Mouse (Mus musculus): ENCODE results near the gene Katnal1. TPM values are rescaled to one million over a fixed set of nuclear protein-coding genes. Genes with fewer than 3 reads are reported as not detected.

Katnal1 gene
- polyA plus RNA-seq, 2 experiments: 5.1 to 7.6 TPM

- Histone ChIP-seq H3K9me3 (ENCODE audit: control insufficient read depth, low read length) (peaks cover 3% of the 10 kb centered on the region; the same call in 1 of the 2 replicates), H3K36me3 (replicated peaks; ENCODE audit: control insufficient read depth, insufficient read depth, low read depth) (peaks cover 8% of the 10 kb centered on the region), H3K4me3 (ENCODE audit: insufficient read depth in 1 of 2, low read depth in 2 of 2, low read length in 2 of 2) (no peak overlapping the region), H3K9ac (replicated peaks) (no peak overlapping the region), H3K27me3 (ENCODE audit: control insufficient read depth, insufficient read depth, low read length) (no peaks in the 10 kb centered on the region), H3K4me1 (replicated peaks; ENCODE audit: control insufficient read depth in 2 of 2, insufficient read depth in 2 of 2, low read length in 1 of 2) (peaks cover 27 to 32% of the 10 kb centered on the region in 2 experiments), H3K27ac (no peak overlapping the region), H3K4me2 (ENCODE audit: low read depth) (no peak overlapping the region)
- no peak for TF ChIP-seq CTCF (IDR thresholded peaks at IDR 0.05; ENCODE audit: low read depth)
- no peak for TF ChIP-seq EP300 (IDR thresholded peaks at IDR 0.05; ENCODE audit: low read depth)
- no peak for DNase-seq (ENCODE audit: low read depth in 3 of 3, low spot score in 3 of 3)
- no peak for ATAC-seq (ENCODE audit: insufficient read depth)
- 80% methylated on average over 4 of the region's 4 CpGs for WGBS (ENCODE audit: insufficient replicate concordance)
Measured at GRCm38 (mm10) chr5:148910066-148910465, 19.1 kb downstream of the Katnal1 start.

- H3K4me2 ChIP-seq (ENCODE audit: low read depth): no peak overlapping the region
- WGBS (ENCODE audit: insufficient replicate concordance): 70% methylated on average over 6 of the region's 6 CpGs
- peaks cover 3% of the 10 kb centered on the region; the same call in 1 of the 2 replicates for H3K9me3 ChIP-seq (ENCODE audit: control insufficient read depth, low read length)
- H3K27ac ChIP-seq: no peak overlapping the region
- H3K4me1 ChIP-seq (replicated peaks; ENCODE audit: control insufficient read depth in 2 of 2, insufficient read depth in 2 of 2, low read length in 1 of 2): peaks cover 27 to 32% of the 10 kb centered on the region in 2 experiments
- peaks cover 8% of the 10 kb centered on the region for H3K36me3 ChIP-seq (replicated peaks; ENCODE audit: control insufficient read depth, insufficient read depth, low read depth)
- no peak overlapping the region for H3K9ac ChIP-seq (replicated peaks)
- H3K4me3 ChIP-seq (ENCODE audit: insufficient read depth in 1 of 2, low read depth in 2 of 2, low read length in 2 of 2): no peak overlapping the region
- TF ChIP-seq EP300 (IDR thresholded peaks at IDR 0.05; ENCODE audit: low read depth): no peak
- peak; percentile 38 for TF ChIP-seq CTCF (IDR thresholded peaks at IDR 0.05; ENCODE audit: low read depth)
- no peaks in the 10 kb centered on the region for H3K27me3 ChIP-seq (ENCODE audit: control insufficient read depth, insufficient read depth, low read length)
- no peak for ATAC-seq (ENCODE audit: insufficient read depth)
- no peak for DNase-seq (ENCODE audit: low read depth in 3 of 3, low spot score in 3 of 3)
Measured at GRCm38 (mm10) chr5:148909402-148909801, 19.7 kb downstream of the Katnal1 start.

GRCm38 (mm10) chr5:148909057-148909395, 20.1 kb downstream of the Katnal1 start:
- 46% methylated on average over 7 of the region's 7 CpGs for WGBS (ENCODE audit: insufficient replicate concordance)
- Histone ChIP-seq H3K4me3 (ENCODE audit: insufficient read depth in 1 of 2, low read depth in 2 of 2, low read length in 2 of 2) (no peak overlapping the region), H3K9me3 (ENCODE audit: control insufficient read depth, low read length) (peaks cover 3% of the 10 kb centered on the region; the same call in 1 of the 2 replicates), H3K4me2 (ENCODE audit: low read depth) (no peak overlapping the region), H3K9ac (replicated peaks) (no peak overlapping the region), H3K4me1 (replicated peaks; ENCODE audit: control insufficient read depth in 2 of 2, insufficient read depth in 2 of 2, low read length in 1 of 2) (peaks cover 27 to 36% of the 10 kb centered on the region in 2 experiments), H3K36me3 (replicated peaks; ENCODE audit: control insufficient read depth, insufficient read depth, low read depth) (peaks cover 11% of the 10 kb centered on the region), H3K27me3 (ENCODE audit: control insufficient read depth, insufficient read depth, low read length) (no peaks in the 10 kb centered on the region), H3K27ac (no peak overlapping the region)
- TF ChIP-seq EP300 (IDR thresholded peaks at IDR 0.05; ENCODE audit: low read depth) (no peak), CTCF (IDR thresholded peaks at IDR 0.05; ENCODE audit: low read depth) (0 out of 2 replicates have a peak, but pooled peaks have one; percentile 20)
- ATAC-seq (ENCODE audit: insufficient read depth): no peak
- DNase-seq (ENCODE audit: low read depth in 3 of 3, low spot score in 3 of 3): no peak

DNA sequence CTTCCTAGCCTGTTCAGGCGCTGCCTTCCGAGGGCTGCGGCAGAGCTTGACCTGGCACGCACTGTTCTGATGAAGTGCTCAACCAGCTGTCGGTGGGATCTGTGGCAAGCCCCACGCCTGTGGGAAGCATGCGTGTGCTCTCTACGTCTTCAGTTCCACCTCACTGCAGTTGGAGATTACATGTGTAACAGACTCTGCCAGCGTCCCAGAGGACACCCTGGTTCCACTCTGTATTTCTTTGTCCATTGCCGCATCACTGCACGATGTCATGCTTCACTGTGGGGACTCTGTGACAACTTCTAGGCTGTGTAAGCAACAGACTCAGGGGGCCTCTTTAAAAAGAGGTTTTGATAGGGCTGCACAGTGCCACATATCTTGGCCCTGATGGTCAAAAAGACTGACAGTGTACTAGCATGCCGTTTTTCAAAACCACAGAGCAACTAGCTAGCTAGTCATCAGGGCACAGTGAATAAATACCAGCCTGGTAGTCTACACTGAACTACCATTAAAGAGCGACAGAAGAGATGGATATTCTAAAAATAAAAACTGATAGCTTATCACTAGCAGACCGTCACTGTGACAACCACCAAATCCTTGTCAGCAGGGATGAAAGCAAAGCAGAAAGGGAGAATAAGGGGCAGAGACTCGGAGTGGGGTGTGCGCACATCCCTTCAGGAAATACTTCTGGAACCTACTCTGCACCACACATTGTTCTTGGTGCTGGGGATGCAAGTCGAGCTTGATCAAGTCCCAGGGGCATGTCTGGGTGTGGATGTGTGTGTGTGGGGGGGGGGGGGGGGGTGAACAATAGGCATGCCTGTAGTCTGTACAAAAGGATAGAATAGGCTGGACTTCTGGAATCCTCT, 20.7 kb downstream of the Katnal1 start:
- 46% methylated on average over 17 of the region's 17 CpGs for whole genome bisulfite sequencing (ENCODE audit: insufficient replicate concordance)
- Histone ChIP-seq H3K27me3 (ENCODE audit: control insufficient read depth, insufficient read depth, low read length) (no peaks in the 10 kb centered on the region), H3K9ac (replicated peaks) (no peak overlapping the region), H3K4me3 (ENCODE audit: insufficient read depth in 1 of 2, low read depth in 2 of 2, low read length in 2 of 2) (no peak overlapping the region), H3K4me2 (ENCODE audit: low read depth) (no peak overlapping the region; the same call in 1 of the 2 replicates), H3K27ac (no peak overlapping the region), H3K9me3 (ENCODE audit: control insufficient read depth, low read length) (0 out of 2 replicates have a peak, but pooled peaks cover under 1% of the 10 kb centered on the region), H3K36me3 (replicated peaks; ENCODE audit: control insufficient read depth, insufficient read depth, low read depth) (peaks cover 9% of the 10 kb centered on the region), H3K4me1 (replicated peaks; ENCODE audit: control insufficient read depth in 2 of 2, insufficient read depth in 2 of 2, low read length in 1 of 2) (peaks cover 27 to 39% of the 10 kb centered on the region in 2 experiments)
- ATAC-seq (ENCODE audit: insufficient read depth) (peak; percentile 21; the same call in 1 of the 2 replicates), DNase-seq (ENCODE audit: low read depth in 3 of 3, low spot score in 3 of 3) (no peak)
- TF ChIP-seq EP300 (IDR thresholded peaks at IDR 0.05; ENCODE audit: low read depth): no peak

- H3K36me3 ChIP-seq (replicated peaks; ENCODE audit: control insufficient read depth, insufficient read depth, low read depth): peaks cover 5% of the 10 kb centered on the region
- peak; percentile 59; the same call in 1 of the 2 replicates for ATAC-seq (ENCODE audit: insufficient read depth)
- no peak overlapping the region for H3K4me3 ChIP-seq (ENCODE audit: insufficient read depth in 1 of 2, low read depth in 2 of 2, low read length in 2 of 2)
- no peak overlapping the region for H3K27ac ChIP-seq
- no peak overlapping the region; the same call in 1 of the 2 replicates for H3K9ac ChIP-seq (replicated peaks)
- H3K27me3 ChIP-seq (ENCODE audit: control insufficient read depth, insufficient read depth, low read length): no peaks in the 10 kb centered on the region
- no peak for DNase-seq (ENCODE audit: low read depth in 3 of 3, low spot score in 3 of 3)
- H3K4me1 ChIP-seq (replicated peaks; ENCODE audit: control insufficient read depth in 2 of 2, insufficient read depth in 2 of 2, low read length in 1 of 2): peaks cover 19 to 28% of the 10 kb centered on the region in 2 experiments
- no peak for TF ChIP-seq EP300 (IDR thresholded peaks at IDR 0.05; ENCODE audit: low read depth)
- no peak for TF ChIP-seq CTCF (IDR thresholded peaks at IDR 0.05; ENCODE audit: low read depth)
- WGBS (ENCODE audit: insufficient replicate concordance): 54% methylated on average over 4 of the region's 4 CpGs
- H3K4me2 ChIP-seq (ENCODE audit: low read depth): no peak overlapping the region
- no peaks in the 10 kb centered on the region for H3K9me3 ChIP-seq (ENCODE audit: control insufficient read depth, low read length)
Measured at GRCm38 (mm10) chr5:148906305-148906704, 22.8 kb downstream of the Katnal1 start.
